Mouse (Mus musculus) lung, adult 2 months (tissue): ENCODE results near the gene Skida1. TPM values are rescaled to one million over a fixed set of nuclear protein-coding genes. Genes with fewer than 3 reads are reported as not detected.

ENCODE experiments used
- DNase-seq: peaks from one replicate; pipeline ENCODE4 v3.0.0; 2022
- H3K4me1 ChIP-seq: fragments of 200-500 bp; 2 replicates; pipeline ENCODE4 v1.6.1; 2011; ENCODE audit warnings: low read length; ENCODE audit not compliant: control insufficient read depth, insufficient read depth
- H3K4me3 ChIP-seq: fragments of 200-500 bp; replicated peaks from 2 replicates; pipeline ENCODE3; 2011; ENCODE audit warnings: low read depth, mild to moderate bottlenecking, control low read depth, low read length; ENCODE audit errors: extremely low read depth
- CTCF ChIP-seq: fragments of 200-500 bp; IDR thresholded peaks from 2 replicates; pipeline ENCODE4 v1.5.1; 2011; ENCODE audit warnings: mild to moderate bottlenecking, low read length, control low read depth; ENCODE audit not compliant: insufficient read depth
- POLR2A ChIP-seq: fragments of 200-500 bp; IDR thresholded peaks from 2 replicates; pipeline ENCODE4 v1.6.1; 2011; ENCODE audit warnings: low read depth, mild to moderate bottlenecking, control low read depth, low read length, borderline replicate concordance; ENCODE audit errors: extremely low read depth
- WGBS: fragments of 180-500 bp; shearing (Covaris S2); methylation state at CpG from one replicate; pipeline ENCODE4 v1.1.7; 2018; 5-methylcytosine and 5-hydroxymethylcytosine counted together
- polyA plus RNA-seq: library from polyadenylated mRNA; depleted of rRNA; stranded (reverse); fragments of >200 nt; gene quantifications from 2 replicates; pipeline ENCODE4 v1.2.3, GENCODE M21; 2012

Skida1 gene
- polyA plus RNA-seq, 1 experiment, result 2.1 TPM

DNA sequence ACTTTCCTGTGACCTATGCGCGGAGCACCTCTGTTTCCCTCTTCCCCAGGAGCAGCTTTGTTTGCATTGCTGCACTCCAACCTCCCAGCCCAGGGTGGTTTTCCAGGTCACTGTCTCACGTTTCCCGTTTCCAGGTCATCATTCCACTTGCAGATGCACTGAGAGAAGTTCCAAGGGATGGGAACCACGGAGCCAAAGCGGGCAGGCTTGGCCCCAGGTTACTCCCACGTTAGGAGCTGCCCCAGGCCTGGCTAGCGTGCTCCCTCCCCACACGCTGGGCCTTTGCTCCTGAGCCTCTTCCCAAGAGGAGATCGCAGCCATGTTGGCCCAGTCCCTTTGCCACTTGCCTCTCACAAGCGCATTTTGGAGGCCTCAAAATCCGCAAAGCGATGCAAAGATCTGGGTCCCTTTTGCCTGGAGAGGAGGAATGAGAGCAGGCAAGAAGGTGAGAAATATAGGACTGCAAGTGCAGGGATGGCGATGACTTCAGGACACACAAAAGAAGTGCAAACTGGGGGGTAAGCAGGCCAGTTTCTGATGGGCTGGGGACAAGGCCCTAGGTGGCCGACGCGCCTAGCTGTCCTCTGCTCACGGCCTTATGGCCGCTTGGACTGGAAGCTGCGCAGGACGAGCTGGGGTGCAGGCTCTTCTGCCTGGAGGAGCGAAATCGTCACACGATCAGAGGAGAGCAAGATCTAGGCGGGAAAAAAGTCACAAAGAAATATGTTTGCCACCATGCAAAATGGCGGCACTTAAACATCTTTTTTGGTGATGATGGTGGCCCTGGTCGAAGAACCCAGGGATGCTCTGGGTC lies 8.3 kb downstream of the Skida1 start:
- TF ChIP-seq POLR2A (no peak), CTCF (no peak)
- DNase-seq, result no peak
- Histone ChIP-seq H3K4me1 (no peaks in the 10 kb centered on the region), H3K4me3 (no peak overlapping the region)
- 93% methylated on average over 27 of the region's 27 CpGs for WGBS

GRCm38 (mm10) chr2:18039566-18040290 lies 9.1 kb downstream of the Skida1 start:
- no peak overlapping the region for H3K4me3 ChIP-seq
- no peak for TF ChIP-seq POLR2A
- TF ChIP-seq CTCF, result no peak
- no peak for DNase-seq
- H3K4me1 ChIP-seq, result no peaks in the 10 kb centered on the region
- WGBS, result 58% methylated on average over 46 of the region's 46 CpGs

GRCm38 (mm10) chr2:18038895-18039371 lies 9.9 kb downstream of the Skida1 start:
- H3K4me3 ChIP-seq, result no peak overlapping the region

GRCm38 (mm10) chr2:18038141-18038752 lies 10.6 kb downstream of the Skida1 start:
- H3K4me1 ChIP-seq, result no peaks in the 10 kb centered on the region
- no peak overlapping the region for H3K4me3 ChIP-seq
- no peak for DNase-seq
- TF ChIP-seq CTCF, result no peak
- no peak for TF ChIP-seq POLR2A
- 76% methylated on average over 3 of the region's 3 CpGs for WGBS

More at GRCm38 (mm10) chr2:18038895-18039371, 9.9 kb downstream of the Skida1 start:
- no peaks in the 10 kb centered on the region for H3K4me1 ChIP-seq
- no peak for TF ChIP-seq POLR2A
- no peak for TF ChIP-seq CTCF
- 92% methylated on average over 10 of the region's 10 CpGs for WGBS
- no peak for DNase-seq

DNA sequence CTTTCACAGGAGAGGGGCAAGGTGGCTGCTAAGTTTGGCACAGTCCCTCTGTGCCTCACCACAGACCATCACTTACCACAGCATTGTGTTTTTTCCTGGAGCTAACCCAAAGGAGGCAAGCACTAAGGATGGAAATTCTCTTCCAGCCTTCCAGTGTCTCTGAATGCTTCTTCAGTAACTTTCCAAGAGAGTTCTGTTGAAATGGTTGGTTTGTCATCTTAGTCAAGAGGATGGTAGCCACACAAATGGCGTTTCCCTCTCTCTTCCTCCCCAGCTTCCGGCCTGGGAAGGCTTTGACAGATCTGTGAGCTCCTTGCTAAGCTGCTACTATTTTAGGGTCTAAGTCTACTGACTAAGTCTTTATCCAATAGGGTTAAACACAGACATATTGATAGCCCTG lies 11.4 kb downstream of the Skida1 start, which contains the start of gene A930004D18Rik:
A930004D18Rik (minus strand) TSS at position 247 of the 400 bp plus-strand sequence.
- H3K4me1 ChIP-seq, result no peaks in the 10 kb centered on the region
- no peak within 1 kb of the TSS for H3K4me3 ChIP-seq
- TF ChIP-seq CTCF (no peak), POLR2A (no peak)
- WGBS, result 61% methylated on average over 2 of the region's 2 CpGs
- DNase-seq, result no peak

GRCm38 (mm10) chr2:18034371-18035250 lies 14.2 kb downstream of the Skida1 start:
- WGBS, result 94% methylated on average over 10 of the region's 10 CpGs
- DNase-seq, result no peak
- no peak overlapping the region for H3K4me3 ChIP-seq
- H3K4me1 ChIP-seq, result peaks cover 7% of the 10 kb centered on the region
- TF ChIP-seq CTCF (no peak), POLR2A (no peak)

DNA sequence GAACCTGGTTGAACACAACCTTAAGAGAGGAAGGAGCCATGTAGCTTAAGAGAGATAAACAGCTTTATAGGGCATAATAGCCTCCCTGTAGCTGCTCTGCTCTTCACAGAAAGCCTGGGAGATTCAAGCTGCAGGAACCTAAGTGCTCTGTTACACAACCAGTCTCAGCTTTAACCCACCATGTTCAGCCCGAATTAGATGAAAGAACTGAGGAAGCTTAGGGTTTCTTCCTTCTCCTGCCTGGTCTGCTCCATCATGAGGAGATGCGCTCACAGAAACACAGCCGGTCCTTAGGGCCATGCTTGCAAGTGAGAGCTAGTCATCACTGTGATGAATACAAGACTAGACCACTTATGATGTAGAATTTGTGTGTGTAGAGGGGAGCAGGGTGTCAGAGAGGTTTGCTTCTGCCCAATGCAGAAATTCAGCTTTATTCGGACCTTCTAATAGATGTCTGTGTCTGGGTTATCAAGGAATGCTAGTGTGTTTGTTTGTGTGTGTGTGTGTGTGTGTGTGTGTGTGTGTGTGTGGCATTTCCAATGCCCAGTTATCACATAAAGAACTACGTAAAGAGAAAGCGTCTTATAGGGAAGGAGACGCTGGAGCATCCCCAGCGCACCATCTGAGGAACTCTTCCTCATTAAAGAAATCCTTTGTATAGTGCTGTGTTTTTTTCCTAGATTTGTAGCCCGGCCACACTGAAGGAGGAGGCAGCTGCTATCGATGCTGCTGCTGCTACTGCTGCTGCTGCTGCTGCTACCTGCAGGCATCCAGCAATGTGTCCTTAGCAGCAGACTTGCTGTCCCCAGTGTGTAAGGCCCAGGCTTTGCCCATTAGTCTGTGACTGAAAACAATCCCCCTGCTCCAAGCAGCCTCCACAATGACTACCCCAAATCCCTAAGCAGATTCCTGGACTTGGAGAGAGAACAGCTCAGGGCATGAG lies 15.4 kb downstream of the Skida1 start:
- H3K4me3 ChIP-seq, result no peak overlapping the region
- TF ChIP-seq POLR2A, result no peak
- TF ChIP-seq CTCF, result no peak
- H3K4me1 ChIP-seq, result peaks cover 7% of the 10 kb centered on the region
- no peak for DNase-seq
- 91% methylated on average over 10 of the region's 10 CpGs for WGBS

DNA sequence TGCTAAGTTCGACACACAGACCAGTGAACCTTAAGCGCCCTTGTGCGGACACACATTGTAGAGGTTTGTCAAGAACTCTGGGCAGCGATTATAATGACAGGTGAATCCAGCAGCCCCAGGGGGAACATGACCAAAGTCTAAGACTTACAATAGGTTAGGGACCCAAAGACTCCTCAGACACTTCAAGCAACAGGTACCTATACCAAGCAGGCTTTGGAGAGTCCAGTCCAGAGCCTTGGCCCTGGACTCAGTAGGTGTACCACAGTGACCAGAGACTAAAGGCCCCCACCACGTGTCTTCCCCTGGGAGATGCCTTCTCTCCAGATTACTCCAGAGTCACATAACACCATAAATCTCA lies 16.3 kb downstream of the Skida1 start:
- WGBS, result 91% methylated on average over 5 of the region's 5 CpGs
- no peak for DNase-seq
- no peak for TF ChIP-seq POLR2A
- no peak for TF ChIP-seq CTCF
- Histone ChIP-seq H3K4me1 (peaks cover 7% of the 10 kb centered on the region), H3K4me3 (no peak overlapping the region)

GRCm38 (mm10) chr2:18031831-18032537 lies 16.9 kb downstream of the Skida1 start:
- no peak for DNase-seq
- Histone ChIP-seq H3K4me3 (peak overlapping the region; percentile 52), H3K4me1 (peaks cover 7% of the 10 kb centered on the region)
- TF ChIP-seq POLR2A (no peak), CTCF (no peak)
- 19% methylated on average over 34 of the region's 34 CpGs for WGBS
